Mouse (Mus musculus): ENCODE results near the gene Steap4. TPM values are rescaled to one million over a fixed set of nuclear protein-coding genes. Genes with fewer than 3 reads are reported as not detected.
"Not testable (repeated sequence)": the region's sequence is repeated elsewhere in the genome, so short reads cannot be mapped to it uniquely, and the experiment has no call there.

Gene Steap4
- polyA plus RNA-seq, 1 experiment from 2014 or later = 1.8 TPM

DNA sequence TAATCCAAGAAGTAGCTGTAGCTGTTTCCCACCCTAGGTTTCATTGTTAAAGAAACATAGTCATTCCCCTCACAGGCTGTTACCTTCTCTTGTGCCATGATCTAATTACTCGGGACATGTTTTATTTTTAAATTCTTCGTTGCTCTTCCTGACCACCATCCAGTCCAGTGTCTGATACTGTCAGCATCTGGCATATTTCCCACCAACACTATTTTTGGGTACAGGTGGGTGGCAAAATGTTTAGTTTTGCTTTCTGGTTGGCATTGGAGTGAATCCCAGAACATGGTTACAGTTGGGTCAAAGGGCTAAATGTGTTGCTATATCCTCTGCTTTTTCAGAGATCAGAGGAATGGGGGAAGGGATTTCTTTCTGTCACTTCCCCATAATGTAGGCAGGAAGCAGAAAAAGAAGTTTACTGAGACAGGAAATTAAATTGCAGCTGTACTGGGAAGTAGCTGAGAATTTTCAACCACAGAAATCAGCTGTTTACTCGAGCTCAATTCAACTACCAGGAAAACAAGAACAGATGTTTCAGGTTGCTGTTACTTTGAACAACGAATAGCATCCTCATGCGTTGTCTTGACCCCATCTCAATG lies 4.8 kb upstream of the Steap4 start:
- no peaks in the 10 kb centered on the region for H3K36me3 ChIP-seq
- WGBS = 50% methylated on average over 5 of the region's 5 CpGs
- no peak for ATAC-seq (replicated peaks; ENCODE audit: insufficient number of reproducible peaks, insufficient read depth, low FRiP score, low read depth)

DNA sequence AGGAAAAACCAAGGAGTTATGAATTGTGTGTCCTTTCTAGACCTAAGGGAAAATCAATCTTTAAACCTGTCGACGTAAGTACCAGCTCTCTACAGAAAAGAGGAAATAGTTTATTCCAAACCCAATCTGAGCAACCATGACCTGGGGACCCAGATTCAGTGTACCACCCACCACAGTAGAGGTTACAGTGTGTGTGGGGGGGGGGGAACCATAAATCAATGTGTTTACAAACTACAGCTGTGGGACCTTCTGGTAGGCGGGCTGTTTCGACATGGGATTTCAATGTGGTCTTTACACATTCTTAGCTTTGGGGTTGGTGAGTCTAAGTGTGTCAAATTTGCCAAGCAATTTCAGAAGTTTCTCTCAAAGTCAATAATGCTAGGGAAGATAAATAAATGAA lies 2.2 kb upstream of the Steap4 start:
- Histone ChIP-seq H3K4me2 (no peak overlapping the region), H3K27ac (no peak overlapping the region), H3K4me3 (no peak overlapping the region), H3K36me3 (no peaks in the 10 kb centered on the region), H3K4me1 (replicated peaks) (peaks cover 6% of the 10 kb centered on the region; the same call in 1 of the 2 replicates), H3K9ac (no peak overlapping the region), H3K27me3 (no peaks in the 10 kb centered on the region), H3K9me3 (replicated peaks) (no peaks in the 10 kb centered on the region)
- 89% methylated on average over 4 of the region's 4 CpGs for WGBS
- no peak for ATAC-seq (replicated peaks; ENCODE audit: insufficient number of reproducible peaks, insufficient read depth, low FRiP score, low read depth)

More for the DNA sequence above, 4.8 kb upstream of the Steap4 start:
- Histone ChIP-seq H3K4me3 (no peak overlapping the region), H3K4me1 (replicated peaks) (peaks cover 5% of the 10 kb centered on the region; the same call in 1 of the 2 replicates), H3K27me3 (no peaks in the 10 kb centered on the region), H3K4me2 (no peak overlapping the region), H3K27ac (no peak overlapping the region), H3K9me3 (replicated peaks) (no peaks in the 10 kb centered on the region), H3K9ac (no peak overlapping the region)

DNA sequence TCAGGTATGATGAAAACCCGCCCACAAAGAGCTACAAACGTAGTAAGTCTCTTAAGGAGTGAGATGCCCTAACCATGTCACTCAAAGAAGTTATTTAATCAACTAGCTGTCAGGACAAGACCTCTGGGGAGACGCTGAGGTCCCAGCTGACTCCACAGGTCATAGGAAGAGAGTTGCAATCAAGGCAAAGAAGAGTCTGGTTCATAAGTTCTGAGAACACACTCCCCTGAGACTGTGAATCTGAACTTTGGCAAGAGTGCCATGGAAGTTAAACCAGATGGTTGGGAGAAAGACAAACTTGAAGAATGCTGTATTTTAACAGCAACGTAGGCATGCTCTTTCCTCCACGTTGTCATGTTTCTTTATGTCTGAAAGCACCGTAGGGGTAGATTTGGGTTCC lies 971 bp upstream of the Steap4 start:
- Histone ChIP-seq H3K27ac (no peak overlapping the region), H3K27me3 (no peaks in the 10 kb centered on the region), H3K4me1 (replicated peaks) (peaks cover 6% of the 10 kb centered on the region; the same call in 1 of the 2 replicates), H3K36me3 (no peaks in the 10 kb centered on the region), H3K4me3 (no peak overlapping the region), H3K9ac (no peak overlapping the region), H3K9me3 (replicated peaks) (no peaks in the 10 kb centered on the region), H3K4me2 (no peak overlapping the region)
- no peak for ATAC-seq (replicated peaks; ENCODE audit: insufficient number of reproducible peaks, insufficient read depth, low FRiP score, low read depth)
- 79% methylated on average over 6 of the region's 6 CpGs for WGBS

DNA sequence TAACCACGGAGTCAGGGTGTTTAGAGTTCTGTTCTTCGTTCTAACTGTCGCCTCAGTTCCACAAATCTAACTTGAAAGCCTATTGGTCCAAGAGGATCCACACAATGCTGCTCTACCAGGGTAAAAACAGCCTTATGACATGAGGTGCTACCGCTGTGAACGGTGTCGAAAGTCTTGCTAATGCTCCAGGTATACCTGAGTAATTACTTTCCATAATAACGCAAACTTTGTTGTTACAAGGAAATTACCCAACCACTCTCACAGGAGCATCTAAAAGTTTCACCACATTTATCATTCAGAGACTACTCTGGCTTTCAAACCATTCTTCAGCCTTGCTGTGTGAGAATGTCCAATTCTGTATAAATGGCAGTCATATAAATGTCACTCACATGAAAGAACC lies 856 bp downstream of the Steap4 start:
- 80% methylated on average over 7 of the region's 7 CpGs for WGBS
- no peak overlapping the region for H3K4me2 ChIP-seq
- no peaks in the 10 kb centered on the region for H3K27me3 ChIP-seq
- H3K9ac ChIP-seq = no peak overlapping the region
- H3K4me1 ChIP-seq (replicated peaks) = peaks cover 6% of the 10 kb centered on the region; the same call in 1 of the 2 replicates
- H3K4me3 ChIP-seq = no peak overlapping the region
- H3K27ac ChIP-seq = no peak overlapping the region
- H3K36me3 ChIP-seq = no peaks in the 10 kb centered on the region
- no peak for ATAC-seq (replicated peaks; ENCODE audit: insufficient number of reproducible peaks, insufficient read depth, low FRiP score, low read depth)
- no peaks in the 10 kb centered on the region for H3K9me3 ChIP-seq (replicated peaks)

DNA sequence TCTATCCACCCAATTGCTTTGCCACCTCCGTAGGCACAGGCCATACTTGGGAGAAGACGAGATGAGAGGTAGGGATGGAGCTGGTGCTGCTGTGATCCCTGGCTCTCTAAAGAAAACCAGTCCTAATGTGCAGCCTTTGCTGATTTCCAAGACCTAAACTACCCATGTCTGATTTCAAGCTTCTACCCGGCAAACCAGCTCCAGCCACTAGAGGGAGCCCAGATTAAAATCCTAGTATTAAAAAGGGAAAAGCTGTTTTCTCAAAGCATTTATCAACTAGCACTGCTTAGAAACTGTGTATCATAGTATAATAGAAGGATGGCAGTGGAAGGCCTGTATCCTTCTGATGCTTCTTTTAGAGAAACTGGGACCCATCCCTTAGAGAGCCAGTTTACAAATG lies 5.0 kb downstream of the Steap4 start:
- Histone ChIP-seq H3K4me1 (replicated peaks) (peaks cover 3% of the 10 kb centered on the region; the same call in 1 of the 2 replicates), H3K27me3 (no peaks in the 10 kb centered on the region), H3K4me2 (no peak overlapping the region), H3K4me3 (no peak overlapping the region), H3K36me3 (no peaks in the 10 kb centered on the region), H3K27ac (no peak overlapping the region), H3K9ac (no peak overlapping the region), H3K9me3 (replicated peaks) (no peaks in the 10 kb centered on the region)
- 30% methylated on average over 3 of the region's 3 CpGs for WGBS
- ATAC-seq (replicated peaks; ENCODE audit: insufficient number of reproducible peaks, insufficient read depth, low FRiP score, low read depth) = no peak

DNA sequence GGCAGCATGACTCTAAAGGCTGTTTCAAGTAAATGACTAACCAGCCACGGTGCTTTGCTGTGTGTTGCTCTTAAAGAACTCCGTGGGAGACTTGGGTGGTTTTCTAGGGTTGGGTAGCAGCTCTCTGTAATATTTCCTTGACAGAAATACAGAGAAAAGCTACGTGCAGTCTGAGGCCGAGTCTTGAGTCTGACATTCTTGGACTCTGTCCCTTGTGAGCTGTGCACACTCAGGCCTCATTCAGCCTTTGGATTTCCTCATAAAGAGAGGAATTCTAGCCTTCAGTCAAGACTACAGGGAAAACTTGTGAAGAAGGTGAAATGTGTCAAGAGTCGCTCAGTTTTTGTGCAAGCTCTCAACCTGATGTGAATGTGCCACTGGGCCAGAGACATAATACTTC lies 7.9 kb downstream of the Steap4 start:
- no peak overlapping the region for H3K4me3 ChIP-seq
- H3K9ac ChIP-seq = no peak overlapping the region
- H3K4me1 ChIP-seq (replicated peaks) = no peaks in the 10 kb centered on the region
- no peak overlapping the region for H3K27ac ChIP-seq
- H3K27me3 ChIP-seq = no peaks in the 10 kb centered on the region
- H3K4me2 ChIP-seq = no peak overlapping the region
- 77% methylated on average over 5 of the region's 5 CpGs for WGBS
- ATAC-seq (replicated peaks; ENCODE audit: insufficient number of reproducible peaks, insufficient read depth, low FRiP score, low read depth) = no peak
- H3K9me3 ChIP-seq (replicated peaks) = no peaks in the 10 kb centered on the region
- no peaks in the 10 kb centered on the region for H3K36me3 ChIP-seq

DNA sequence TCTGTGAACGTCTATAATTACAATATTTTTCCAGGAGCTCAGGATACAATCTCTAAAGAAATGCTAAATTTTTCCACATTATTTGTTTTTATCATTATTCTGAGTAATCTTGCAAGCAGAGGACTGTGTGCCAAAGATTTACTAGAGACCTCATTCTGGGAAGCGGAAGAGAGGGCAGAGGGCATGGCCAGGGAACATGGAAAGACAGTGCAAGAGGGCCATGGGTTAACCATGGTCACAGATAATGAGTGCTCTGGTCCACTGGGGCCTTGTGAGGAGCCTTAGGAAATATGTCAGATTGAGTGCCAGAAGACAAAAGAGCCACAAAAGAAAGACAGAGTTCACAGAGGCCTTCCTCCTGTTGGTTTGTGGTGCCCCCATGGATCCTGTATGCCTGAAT lies 12.0 kb downstream of the Steap4 start:
- 74% methylated on average over 2 of the region's 2 CpGs for WGBS
- Histone ChIP-seq H3K4me2 (no peak overlapping the region), H3K27ac (no peak overlapping the region), H3K27me3 (no peaks in the 10 kb centered on the region), H3K9me3 (replicated peaks) (no peaks in the 10 kb centered on the region), H3K4me3 (no peak overlapping the region), H3K4me1 (replicated peaks) (no peaks in the 10 kb centered on the region), H3K9ac (no peak overlapping the region), H3K36me3 (no peaks in the 10 kb centered on the region)
- no peak for ATAC-seq (replicated peaks; ENCODE audit: insufficient number of reproducible peaks, insufficient read depth, low FRiP score, low read depth)

DNA sequence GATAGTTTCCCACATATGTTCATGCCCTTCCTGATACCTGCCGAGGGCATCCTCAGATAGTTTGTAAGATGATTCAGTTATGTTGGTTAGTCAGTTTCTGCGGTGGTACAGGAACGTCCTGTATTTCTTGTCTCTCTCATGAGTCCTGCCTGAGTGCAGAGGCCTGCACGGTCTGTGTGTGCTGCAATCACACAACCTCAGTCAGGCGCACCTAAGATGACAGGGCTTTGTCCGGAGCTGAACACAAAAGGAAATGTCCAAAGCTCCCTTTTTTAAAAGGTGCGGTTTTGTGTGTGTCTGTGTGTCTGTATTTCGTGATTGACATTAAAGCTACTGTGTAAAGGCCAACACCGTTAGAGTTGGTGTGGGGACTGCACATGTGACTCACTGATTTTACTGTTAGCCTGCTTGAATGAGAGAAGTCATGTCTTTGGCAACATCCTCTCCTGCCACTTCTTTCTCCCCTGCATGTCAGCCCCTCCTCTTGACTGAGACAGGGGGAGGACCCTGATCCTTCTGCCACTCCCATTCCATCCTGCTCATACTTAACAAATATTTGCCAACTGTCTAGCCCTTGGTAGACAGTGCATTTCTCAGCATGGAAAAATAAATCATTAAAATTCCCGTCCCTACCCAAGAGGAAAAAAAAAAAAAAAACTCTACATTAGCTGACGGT lies 14.4 kb downstream of the Steap4 start:
- Histone ChIP-seq H3K27ac (no peak overlapping the region), H3K9ac (no peak overlapping the region), H3K4me2 (no peak overlapping the region), H3K4me3 (no peak overlapping the region), H3K36me3 (no peaks in the 10 kb centered on the region), H3K4me1 (replicated peaks) (no peaks in the 10 kb centered on the region), H3K9me3 (replicated peaks) (no peaks in the 10 kb centered on the region), H3K27me3 (no peaks in the 10 kb centered on the region)
- 85% methylated on average over 11 of the region's 11 CpGs for WGBS
- ATAC-seq (replicated peaks; ENCODE audit: insufficient number of reproducible peaks, insufficient read depth, low FRiP score, low read depth) = no peak

DNA sequence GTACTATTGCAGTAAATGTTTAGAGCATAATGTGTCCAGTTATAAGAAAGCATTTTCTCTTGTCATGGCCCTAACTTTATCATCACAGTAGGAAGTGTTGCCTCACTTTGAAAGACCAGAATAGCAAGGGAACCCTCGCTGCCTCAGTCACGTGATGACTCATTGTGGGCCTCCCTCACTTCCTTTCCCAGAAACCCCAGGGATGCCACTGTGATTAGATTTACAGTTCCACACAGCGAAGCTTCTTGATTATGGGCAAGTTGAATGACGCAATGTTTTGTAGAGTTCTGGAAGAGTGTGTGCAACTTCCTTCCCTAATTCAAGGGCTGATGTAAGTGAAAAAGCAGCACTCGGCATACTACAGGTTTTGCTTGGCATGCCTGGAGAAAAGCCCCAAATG lies 20.3 kb downstream of the Steap4 start:
- 52% methylated on average over 5 of the region's 5 CpGs for WGBS
- H3K27me3 ChIP-seq = no peaks in the 10 kb centered on the region
- no peak overlapping the region for H3K4me3 ChIP-seq
- H3K4me1 ChIP-seq (replicated peaks) = no peaks in the 10 kb centered on the region
- H3K27ac ChIP-seq = no peak overlapping the region
- H3K36me3 ChIP-seq = no peaks in the 10 kb centered on the region
- no peak overlapping the region for H3K9ac ChIP-seq
- no peak overlapping the region for H3K4me2 ChIP-seq
- H3K9me3 ChIP-seq (replicated peaks) = no peaks in the 10 kb centered on the region
- no peak for ATAC-seq (replicated peaks; ENCODE audit: insufficient number of reproducible peaks, insufficient read depth, low FRiP score, low read depth)

DNA sequence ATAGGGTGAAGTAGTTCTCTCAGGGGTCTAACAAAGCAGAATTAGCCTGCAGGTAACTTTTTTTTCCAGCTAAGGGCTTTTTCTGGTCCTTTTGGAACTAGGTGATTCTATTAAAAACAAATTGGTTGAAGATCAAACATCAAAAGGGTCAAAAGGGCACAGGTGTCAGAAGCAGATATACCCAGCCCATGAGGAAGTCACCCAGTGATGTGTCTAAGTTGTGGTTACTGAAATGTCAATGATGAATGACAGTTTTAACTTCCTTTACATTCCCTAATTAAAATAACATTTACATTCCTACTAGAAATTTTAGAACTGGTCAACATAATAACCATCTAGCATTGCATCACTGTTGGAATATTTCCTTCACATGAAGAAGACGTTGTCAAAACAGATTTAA lies 27.7 kb downstream of the Steap4 start:
- H3K36me3 ChIP-seq = no peaks in the 10 kb centered on the region
- no peaks in the 10 kb centered on the region for H3K4me1 ChIP-seq (replicated peaks)
- H3K4me3 ChIP-seq = no peak overlapping the region
- 49% methylated on average over 1 of the region's 1 CpGs for WGBS
- no peaks in the 10 kb centered on the region for H3K27me3 ChIP-seq
- H3K27ac ChIP-seq = no peak overlapping the region
- H3K9ac ChIP-seq = no peak overlapping the region
- H3K4me2 ChIP-seq = no peak overlapping the region
- ATAC-seq (replicated peaks; ENCODE audit: insufficient number of reproducible peaks, insufficient read depth, low FRiP score, low read depth) = no peak
- no peaks in the 10 kb centered on the region for H3K9me3 ChIP-seq (replicated peaks)

DNA sequence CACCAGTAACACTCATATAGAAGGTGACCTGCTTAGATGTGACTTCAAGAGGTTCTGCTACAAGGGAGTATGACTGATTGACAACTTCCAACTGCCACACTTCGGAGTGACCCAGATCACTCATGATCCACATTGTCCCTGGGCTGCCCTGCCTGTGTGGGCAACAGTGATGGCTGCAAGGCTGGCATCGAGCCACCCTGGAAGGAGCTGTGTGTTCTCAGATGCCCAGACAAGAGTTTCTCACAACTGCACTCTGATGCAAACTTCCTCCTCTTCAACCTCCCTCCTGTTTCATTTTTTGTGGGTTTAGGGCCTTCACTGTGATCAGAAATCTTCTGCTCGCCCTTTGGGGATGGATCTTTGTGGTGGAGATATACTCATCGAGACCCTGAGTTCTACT lies 28.2 kb downstream of the Steap4 start:
- 67% methylated on average over 4 of the region's 4 CpGs for WGBS
- no peaks in the 10 kb centered on the region for H3K9me3 ChIP-seq (replicated peaks)
- H3K4me2 ChIP-seq = no peak overlapping the region
- H3K27me3 ChIP-seq = no peaks in the 10 kb centered on the region
- no peak overlapping the region for H3K4me3 ChIP-seq
- no peak overlapping the region for H3K27ac ChIP-seq
- no peaks in the 10 kb centered on the region for H3K4me1 ChIP-seq (replicated peaks)
- no peak for ATAC-seq (replicated peaks; ENCODE audit: insufficient number of reproducible peaks, insufficient read depth, low FRiP score, low read depth)
- H3K9ac ChIP-seq = no peak overlapping the region
- no peaks in the 10 kb centered on the region for H3K36me3 ChIP-seq

DNA sequence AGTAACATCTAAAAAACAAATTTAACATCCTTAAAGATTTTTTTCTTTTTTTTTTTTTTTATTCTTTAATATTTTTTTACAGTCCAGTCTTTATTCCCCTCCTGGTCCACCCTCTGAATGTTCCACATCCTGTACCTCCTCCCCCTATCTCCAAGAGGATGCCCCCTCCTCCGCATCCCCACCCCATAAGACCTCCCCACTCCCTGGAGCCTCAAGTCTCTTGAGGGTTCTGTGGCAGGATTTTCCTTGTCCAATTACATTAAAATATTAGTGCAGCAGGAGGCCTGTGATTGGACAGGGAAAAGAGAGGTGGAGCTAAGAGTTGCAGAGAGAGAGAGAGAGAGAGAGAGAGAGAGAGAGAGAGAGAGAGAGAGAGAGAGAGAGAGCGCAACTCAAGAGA lies 31.4 kb downstream of the Steap4 start:
- not testable (repeated sequence) for ATAC-seq (replicated peaks; ENCODE audit: insufficient number of reproducible peaks, insufficient read depth, low FRiP score, low read depth); H3K4me1 ChIP-seq (replicated peaks); H3K27ac ChIP-seq; H3K9me3 ChIP-seq (replicated peaks); H3K27me3 ChIP-seq; H3K9ac ChIP-seq; H3K4me2 ChIP-seq; H3K36me3 ChIP-seq; H3K4me3 ChIP-seq
- 81% methylated on average over 2 of the region's 2 CpGs for WGBS

Measured in heart, embryonic 15.5 days (tissue).